Mouse (Mus musculus): ENCODE results near the gene Aym1.

GRCm38 (mm10) chr5:113332239-113332638, 24.9 kb upstream of the Aym1 start:
- TF ChIP-seq CTCF (conservative IDR thresholded peaks at IDR 0.05; ENCODE audit: insufficient read depth, insufficient read length, low read depth, low read length) (peak; percentile 34; the same call in 1 of the 2 replicates), POLR2A (IDR thresholded peaks at IDR 0.05; ENCODE audit: low read depth, low read length) (no peak)
